Mouse (Mus musculus) forebrain, embryonic 11.5 days (tissue): ENCODE results near the gene Oas1h. TPM values are rescaled to one million over a fixed set of nuclear protein-coding genes. Genes with fewer than 3 reads are reported as not detected.

Source experiments
- ATAC-seq: fragments of 200-750 bp; cut with Nextera tagmentation; replicated peaks from 2 replicates; pipeline ENCODE4 v1.8.0; 2017; ENCODE audit warnings: moderate TSS enrichment; ENCODE audit not compliant: low FRiP score
- DNase-seq: peaks from one replicate; pipeline ENCODE4 v3.0.0-alpha.2; 2017; ENCODE audit warnings: low spot score
- H3K27ac ChIP-seq: fragments of 300-500 bp; sonication (generic); 2 replicates; pipeline ENCODE4 v1.5.1; 2014; ENCODE audit warnings: low read depth, low read length
- H3K27me3 ChIP-seq: fragments of 300-500 bp; sonication (generic); 2 replicates; pipeline ENCODE4 v1.6.1; 2014; ENCODE audit warnings: mild to moderate bottlenecking, low read length, mixed read lengths; ENCODE audit not compliant: control insufficient read depth, insufficient read depth
- H3K36me3 ChIP-seq: fragments of 300-500 bp; sonication (generic); 2 replicates; pipeline ENCODE4 v1.6.1; 2014; ENCODE audit warnings: mild to moderate bottlenecking, low read length, moderate library complexity, mixed read lengths; ENCODE audit not compliant: control insufficient read depth, insufficient read depth
- H3K4me1 ChIP-seq: fragments of 300-500 bp; sonication (generic); replicated peaks from 2 replicates; pipeline ENCODE4 v1.6.1; 2014; ENCODE audit warnings: low read length, mixed read lengths; ENCODE audit not compliant: control insufficient read depth, insufficient read depth
- H3K4me2 ChIP-seq: fragments of 300-500 bp; sonication (generic); 2 replicates; pipeline ENCODE4 v1.6.1; 2014; ENCODE audit warnings: low read depth, mild to moderate bottlenecking, low read length, moderate library complexity, mixed read lengths; ENCODE audit not compliant: severe bottlenecking
- H3K4me3 ChIP-seq: fragments of 300-500 bp; sonication (generic); 2 replicates; pipeline ENCODE4 v1.5.1; 2014; ENCODE audit warnings: low read depth, low read length
- H3K9ac ChIP-seq: fragments of 300-500 bp; sonication (generic); 2 replicates; pipeline ENCODE4 v1.6.1; 2014; ENCODE audit warnings: low read length
- H3K9me3 ChIP-seq: fragments of 300-500 bp; sonication (generic); 2 replicates; pipeline ENCODE4 v1.6.1; 2016; ENCODE audit warnings: low read length, mixed read lengths; ENCODE audit not compliant: control insufficient read depth
- WGBS: fragments of 180-500 bp; shearing (Covaris S2); extraction: QIAGEN DNeasy Blood & Tissue Kit; methylation state at CpG from one replicate; pipeline ENCODE4 v1.1.7; 2014; 5-methylcytosine and 5-hydroxymethylcytosine counted together
- polyA plus RNA-seq: library from polyadenylated mRNA; unstranded; fragments of >200 nt; fragmentation: Nextera tagmentation; extraction: Ambion mirVana; gene quantifications from 2 replicates; pipeline ENCODE4 v1.2.1, GENCODE M21; 2014

Gene Oas1h
- polyA plus RNA-seq, result not detected in 2 replicates

GRCm38 (mm10) chr5:120861121-120861520 lies at the start of gene Oas1h:
Gene Oas1h, plus strand, starts transcription at chr5:120861421.
- no peak for ATAC-seq
- WGBS, result 59% methylated on average over 4 of the region's 4 CpGs

GRCm38 (mm10) chr5:120811951-120812819 lies 49.0 kb upstream of the Oas1h start, which contains the start of gene Oas1c:
Gene Oas1c, minus strand, starts transcription at chr5:120812514.
- Histone ChIP-seq H3K27ac (no peak within 1 kb of the TSS), H3K27me3 (no peaks in the 10 kb centered on the region), H3K4me2 (peak within 1 kb of the TSS; percentile 44), H3K9me3 (no peaks in the 10 kb centered on the region), H3K4me3 (peak within 1 kb of the TSS; percentile 14; the same call in 1 of the 2 replicates), H3K36me3 (no peaks in the 10 kb centered on the region), H3K4me1 (peaks cover 3% of the 10 kb centered on the region), H3K9ac (peak within 1 kb of the TSS; percentile 35)
- DNase-seq (peak; percentile 84), ATAC-seq (peak; percentile 64; the same call in 1 of the 2 replicates)
- 7% methylated on average over 18 of the region's 18 CpGs for WGBS

More at GRCm38 (mm10) chr5:120861121-120861520, at the start of gene Oas1h:
- H3K9ac ChIP-seq, result no peak within 1 kb of the TSS
- no peaks in the 10 kb centered on the region for H3K4me1 ChIP-seq
- H3K27me3 ChIP-seq, result no peaks in the 10 kb centered on the region
- H3K9me3 ChIP-seq, result no peaks in the 10 kb centered on the region
- no peaks in the 10 kb centered on the region for H3K36me3 ChIP-seq
- no peak for DNase-seq
- no peak within 1 kb of the TSS for H3K4me3 ChIP-seq
- H3K4me2 ChIP-seq, result no peak within 1 kb of the TSS
- no peak within 1 kb of the TSS for H3K27ac ChIP-seq

GRCm38 (mm10) chr5:120813023-120813422 lies 48.2 kb upstream of the Oas1h start:
- no peak overlapping the region for H3K9ac ChIP-seq
- no peak overlapping the region for H3K27ac ChIP-seq
- H3K4me1 ChIP-seq, result peaks cover 3% of the 10 kb centered on the region
- H3K4me2 ChIP-seq, result peak overlapping the region; percentile 44
- ATAC-seq (no peak), DNase-seq (no peak)
- H3K9me3 ChIP-seq, result no peaks in the 10 kb centered on the region
- no peaks in the 10 kb centered on the region for H3K27me3 ChIP-seq
- H3K4me3 ChIP-seq, result no peak overlapping the region
- 82% methylated on average over 6 of the region's 6 CpGs for WGBS
- no peaks in the 10 kb centered on the region for H3K36me3 ChIP-seq

GRCm38 (mm10) chr5:120815949-120816348 lies 45.3 kb upstream of the Oas1h start:
- H3K36me3 ChIP-seq, result no peaks in the 10 kb centered on the region
- WGBS, result 55% methylated on average over 3 of the region's 3 CpGs
- no peak overlapping the region for H3K4me3 ChIP-seq
- H3K4me2 ChIP-seq, result no peak overlapping the region
- H3K27ac ChIP-seq, result no peak overlapping the region
- H3K9me3 ChIP-seq, result no peaks in the 10 kb centered on the region
- H3K4me1 ChIP-seq, result peaks cover 3% of the 10 kb centered on the region
- H3K9ac ChIP-seq, result no peak overlapping the region
- peak; percentile 60 for DNase-seq
- ATAC-seq, result no peak
- H3K27me3 ChIP-seq, result no peaks in the 10 kb centered on the region

GRCm38 (mm10) chr5:120818999-120819398 lies 42.2 kb upstream of the Oas1h start:
- Histone ChIP-seq H3K4me1 (no peaks in the 10 kb centered on the region), H3K4me2 (no peak overlapping the region), H3K9me3 (no peaks in the 10 kb centered on the region), H3K36me3 (no peaks in the 10 kb centered on the region), H3K27ac (no peak overlapping the region), H3K4me3 (no peak overlapping the region), H3K27me3 (no peaks in the 10 kb centered on the region), H3K9ac (no peak overlapping the region)
- DNase-seq, result no peak
- ATAC-seq, result no peak

GRCm38 (mm10) chr5:120831031-120831430 lies 30.2 kb upstream of the Oas1h start:
- no peaks in the 10 kb centered on the region for H3K27me3 ChIP-seq
- H3K4me3 ChIP-seq, result no peak overlapping the region
- WGBS, result 91% methylated on average over 4 of the region's 4 CpGs
- H3K27ac ChIP-seq, result no peak overlapping the region
- no peaks in the 10 kb centered on the region for H3K9me3 ChIP-seq
- H3K9ac ChIP-seq, result no peak overlapping the region
- DNase-seq, result no peak
- no peak for ATAC-seq
- no peak overlapping the region for H3K4me2 ChIP-seq
- 0 out of 2 replicates have a peak, but pooled peaks cover 5% of the 10 kb centered on the region for H3K4me1 ChIP-seq
- H3K36me3 ChIP-seq, result no peaks in the 10 kb centered on the region

- Histone ChIP-seq H3K27ac (no peak overlapping the region), H3K36me3 (no peaks in the 10 kb centered on the region), H3K4me3 (no peak overlapping the region), H3K4me2 (peak overlapping the region; percentile 34; the same call in 1 of the 2 replicates), H3K27me3 (no peaks in the 10 kb centered on the region), H3K9ac (no peak overlapping the region), H3K9me3 (no peaks in the 10 kb centered on the region), H3K4me1 (0 out of 2 replicates have a peak, but pooled peaks cover 5% of the 10 kb centered on the region)
- 14% methylated on average over 17 of the region's 17 CpGs for WGBS
- no peak for ATAC-seq
- DNase-seq, result peak; percentile 53
Measured at GRCm38 (mm10) chr5:120833335-120834280, 27.6 kb upstream of the Oas1h start.
